Mouse (Mus musculus): ENCODE data around the gene Trim56.
A peak's percentile ranks its signal among the peaks of the same experiment; 100 is the strongest.
"Not testable (repeated sequence)": the region's sequence is repeated elsewhere in the genome, so short reads cannot be mapped to it uniquely, and the experiment has no call there.

The Trim56 gene

DNA sequence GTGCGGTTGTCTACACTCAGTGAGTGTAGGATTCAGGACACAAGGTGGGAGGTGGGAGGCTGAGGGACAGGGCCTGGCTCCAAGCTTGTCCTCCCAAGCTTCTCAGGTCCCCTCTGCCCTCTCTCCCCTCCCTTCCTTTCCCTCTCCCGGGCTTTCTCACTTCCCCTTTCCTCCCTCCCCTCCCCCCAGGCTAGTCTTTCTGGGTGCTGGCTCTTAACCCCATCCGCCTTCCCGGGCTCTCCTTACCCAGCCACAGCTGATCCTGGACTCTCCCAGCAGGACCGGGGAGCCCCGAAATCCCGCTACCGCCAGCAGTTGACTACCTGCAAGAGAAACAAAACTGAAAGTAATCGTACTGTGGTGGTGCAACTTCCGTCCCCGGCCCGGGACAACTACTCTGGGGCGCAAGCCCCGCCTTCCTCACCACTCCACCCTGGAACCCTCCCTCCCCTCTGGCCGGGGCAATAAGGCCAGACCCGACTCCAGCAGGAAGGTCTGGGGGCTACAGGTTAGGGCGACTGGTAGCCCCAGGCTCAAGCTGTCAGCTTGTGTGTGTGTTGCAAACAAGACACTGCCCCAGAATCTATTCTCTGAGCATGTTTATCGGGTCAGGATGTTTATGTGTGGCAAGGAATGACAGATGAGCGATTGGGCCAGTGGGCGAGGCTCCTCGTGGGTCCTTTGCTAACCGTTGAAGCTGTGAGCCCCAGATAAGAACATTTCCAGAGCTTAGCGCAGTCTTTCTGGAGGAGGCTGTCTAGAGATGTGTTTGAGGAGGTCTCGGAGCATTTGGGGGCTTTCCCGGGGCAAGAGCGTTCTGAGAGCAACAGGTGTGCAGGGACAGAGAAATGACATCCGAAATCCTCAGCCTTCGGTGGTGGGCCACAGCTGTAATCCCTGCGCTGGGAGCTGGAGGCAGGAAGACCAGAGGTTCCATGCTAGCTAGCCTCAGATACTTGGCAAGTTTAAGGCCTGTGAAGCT lies at the start of gene Trim56:
Gene Trim56 (minus strand): TSS at position 344 of the 982 bp plus-strand sequence.
- no peak for DNase-seq (ENCODE audit: low read depth, low spot score)

DNA sequence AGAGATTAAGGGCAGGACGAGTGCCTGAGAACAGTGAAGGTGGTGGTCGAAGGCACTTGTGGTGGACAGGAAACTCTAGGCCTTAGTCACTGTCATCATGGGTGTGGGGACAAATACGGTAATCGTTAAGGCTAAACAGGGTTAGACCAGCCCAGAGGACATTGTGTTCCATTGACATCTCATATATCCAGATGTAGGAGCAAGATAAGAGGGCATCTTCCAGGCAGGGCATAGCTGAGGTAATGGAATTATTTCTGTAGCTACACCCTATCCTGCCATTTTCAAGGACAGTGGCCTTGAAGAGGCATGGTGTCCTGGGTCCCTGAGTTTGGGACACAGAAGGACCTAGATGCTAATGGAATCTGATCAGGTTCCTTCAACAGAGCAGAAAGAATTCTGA lies 45.8 kb upstream of the Trim56 start:
- no peak for DNase-seq (ENCODE audit: low read depth, low spot score)

DNA sequence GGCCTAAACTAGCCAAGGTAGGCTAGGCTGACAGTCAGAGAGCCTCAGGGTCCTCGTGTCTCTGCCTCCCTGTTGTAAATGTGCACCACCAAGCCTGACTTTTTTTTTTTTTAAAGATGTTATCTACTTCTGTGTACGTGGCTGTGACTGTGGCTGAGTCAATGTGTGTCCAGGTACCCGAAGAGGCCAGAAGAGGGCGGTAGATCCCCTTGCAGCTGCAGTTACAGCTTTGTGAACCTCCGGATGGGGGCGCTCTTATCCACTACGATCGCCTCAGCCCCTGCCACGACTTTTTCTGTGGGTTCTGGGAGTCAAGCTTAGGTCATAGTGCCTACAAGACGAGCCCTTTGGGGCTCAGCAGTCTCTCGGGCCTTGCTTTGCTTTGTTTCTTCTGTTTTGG lies 43.5 kb upstream of the Trim56 start:
- no peak for DNase-seq (ENCODE audit: low read depth, low spot score)

- DNase-seq (ENCODE audit: low read depth, low spot score): no peak
These were observed 37.3 kb upstream of the Trim56 start for GRCm38 (mm10) chr5:137153289-137153688.

GRCm38 (mm10) chr5:137152623-137153022 lies 36.6 kb upstream of the Trim56 start:
- peak; percentile 40 for DNase-seq (ENCODE audit: low read depth, low spot score)

GRCm38 (mm10) chr5:137149272-137149882 lies 33.4 kb upstream of the Trim56 start, which contains the start of gene Muc3:
Gene Muc3 (minus strand): TSS chr5:137149322.
- DNase-seq (ENCODE audit: low read depth, low spot score): not testable (repeated sequence)

DNA sequence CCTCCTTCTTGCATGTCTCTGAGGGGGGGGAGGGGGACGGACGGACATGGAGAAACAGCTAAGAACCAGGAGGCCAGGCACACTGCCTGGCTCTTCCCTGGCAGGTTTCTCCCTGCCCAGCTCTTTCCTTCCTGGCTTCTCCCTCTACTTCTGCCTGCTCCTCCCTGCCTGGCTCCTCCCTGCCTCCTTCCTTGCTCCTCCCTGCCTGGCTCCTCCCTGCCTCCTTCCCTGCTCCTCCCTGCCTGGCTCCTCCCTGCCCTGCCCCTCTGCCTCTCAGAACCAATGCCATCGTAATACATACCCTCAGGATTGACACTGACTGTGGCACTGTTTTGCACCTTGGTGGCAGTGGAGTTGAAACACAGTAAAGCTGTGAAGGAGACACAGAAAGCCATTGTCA lies 24.8 kb upstream of the Trim56 start:
- DNase-seq (ENCODE audit: low read depth, low spot score): no peak

DNA sequence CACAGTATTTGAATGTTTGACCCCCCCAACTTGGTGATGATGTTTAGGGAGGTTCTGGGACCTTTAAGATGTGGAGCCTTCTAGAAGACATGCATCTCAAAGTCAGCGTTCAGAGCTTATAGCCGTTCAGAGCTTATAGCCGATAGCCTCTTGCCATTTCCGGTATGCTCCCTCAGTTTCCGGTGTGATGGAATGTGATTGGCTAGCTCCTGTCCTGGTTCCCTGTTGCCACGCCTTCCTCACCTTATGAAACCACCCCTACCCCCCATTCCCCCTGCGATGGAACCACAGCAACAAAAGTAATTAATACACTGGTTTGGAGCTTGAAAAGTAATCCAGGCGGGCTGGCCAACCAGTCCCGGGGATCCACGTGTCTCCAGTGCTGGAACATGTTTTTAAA lies 23.0 kb upstream of the Trim56 start:
- DNase-seq (ENCODE audit: low read depth, low spot score): no peak

- no peak for DNase-seq (ENCODE audit: low read depth, low spot score)
These were observed 18.9 kb upstream of the Trim56 start for GRCm38 (mm10) chr5:137134959-137135358.

- no peak for DNase-seq (ENCODE audit: low read depth, low spot score)
These were observed 15.5 kb upstream of the Trim56 start for GRCm38 (mm10) chr5:137131490-137131889.

- DNase-seq (ENCODE audit: low read depth, low spot score): no peak
These were observed 13.3 kb upstream of the Trim56 start for GRCm38 (mm10) chr5:137129281-137129680.

- no peak for DNase-seq (ENCODE audit: low read depth, low spot score)
These were observed 7.5 kb upstream of the Trim56 start for GRCm38 (mm10) chr5:137123516-137123915.

DNA sequence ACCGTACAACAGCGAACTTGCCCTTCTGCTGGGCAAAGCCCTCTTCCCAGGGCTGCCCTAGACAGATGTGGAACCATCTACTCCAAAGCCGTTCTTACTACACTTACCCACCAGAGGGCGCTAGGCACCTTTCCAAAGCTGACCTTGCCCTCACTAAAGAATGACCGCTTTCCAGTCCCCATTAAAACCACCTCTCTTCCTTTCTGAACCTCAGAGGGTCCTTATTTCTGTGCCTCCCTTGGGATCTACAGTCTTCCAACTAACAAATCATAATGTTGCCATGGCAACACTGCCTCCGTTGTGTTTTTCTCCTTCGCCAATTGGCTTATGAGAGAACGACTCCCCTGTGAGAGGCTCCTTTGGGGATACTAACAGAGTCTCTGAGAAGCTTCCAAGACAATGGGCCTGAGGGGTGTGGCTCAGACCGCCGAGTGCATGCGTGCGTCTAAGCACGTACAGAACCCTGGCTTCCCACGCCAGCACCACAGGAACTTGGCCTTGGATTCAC lies 6.7 kb upstream of the Trim56 start:
- peak; percentile 60 for DNase-seq (ENCODE audit: low read depth, low spot score)

GRCm38 (mm10) chr5:137121280-137121679 lies 5.3 kb upstream of the Trim56 start:
- DNase-seq (ENCODE audit: low read depth, low spot score): no peak

DNA sequence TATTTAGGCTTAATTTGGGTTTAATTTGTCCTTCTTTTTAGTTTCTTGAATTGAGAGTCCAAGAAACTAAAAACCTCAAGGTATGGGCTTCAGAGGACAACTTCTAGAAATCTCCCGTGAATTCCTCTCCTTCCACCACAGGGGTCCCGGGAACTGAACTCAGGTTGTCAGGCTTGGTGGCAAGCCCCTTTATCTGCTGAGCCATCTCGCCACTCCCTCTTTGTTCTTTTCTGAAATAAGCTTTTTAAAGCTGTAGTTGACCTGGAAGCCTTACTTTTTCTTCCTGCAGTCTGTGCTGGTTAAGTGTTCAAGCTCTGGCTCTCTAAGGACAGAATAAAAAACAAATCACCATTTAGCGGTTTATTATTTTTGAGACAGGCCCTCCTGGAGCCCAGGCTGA lies 2.9 kb upstream of the Trim56 start:
- no peak for DNase-seq (ENCODE audit: low read depth, low spot score)

DNA sequence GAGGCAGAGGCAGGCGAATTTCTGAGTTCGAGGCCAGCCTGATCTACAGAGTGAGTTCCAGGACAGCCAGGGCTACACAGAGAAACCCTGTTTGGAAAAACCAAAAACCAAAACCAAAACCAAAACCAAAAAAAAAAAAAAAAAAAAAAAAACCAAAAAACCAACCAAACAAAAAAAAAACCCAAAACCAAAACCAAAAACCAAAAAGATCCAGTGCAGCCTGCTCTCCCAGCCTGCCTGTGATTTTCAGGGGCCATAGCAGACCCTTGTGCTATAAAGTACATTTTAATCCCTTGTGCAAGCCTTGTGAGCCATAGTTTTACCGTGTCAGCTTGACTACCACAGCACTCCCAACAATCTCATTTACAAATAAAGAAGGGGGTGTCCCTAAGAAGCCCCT lies 2.0 kb upstream of the Trim56 start:
- not testable (repeated sequence) for DNase-seq (ENCODE audit: low read depth, low spot score)

- no peak for DNase-seq (ENCODE audit: low read depth, low spot score)
These were observed 978 bp upstream of the Trim56 start for GRCm38 (mm10) chr5:137116987-137117386.

GRCm38 (mm10) chr5:137114891-137115561 lies 983 bp downstream of the Trim56 start:
- no peak for DNase-seq (ENCODE audit: low read depth, low spot score)

- DNase-seq (ENCODE audit: low read depth, low spot score): no peak
These were observed 4.2 kb downstream of the Trim56 start for GRCm38 (mm10) chr5:137111542-137112408.

DNA sequence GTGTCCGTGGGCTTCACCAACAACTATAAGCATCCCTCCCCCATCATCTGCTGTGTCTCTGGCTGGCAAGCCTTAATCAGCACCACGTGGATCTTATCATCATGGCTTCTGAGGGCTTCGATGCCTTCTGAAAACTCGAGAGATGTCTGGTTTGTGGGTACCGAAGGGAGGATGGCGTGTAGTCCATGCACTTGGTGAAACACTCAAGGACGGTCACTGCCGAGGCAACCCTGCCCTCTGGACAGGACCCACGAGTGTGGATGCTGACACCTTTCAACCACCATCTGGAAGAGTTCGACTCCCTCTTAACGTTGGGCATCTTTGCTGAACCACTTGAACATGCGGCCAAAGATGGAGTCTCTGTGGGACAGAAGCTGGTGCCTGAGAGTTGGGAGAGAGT lies 5.1 kb downstream of the Trim56 start:
- DNase-seq (ENCODE audit: low read depth, low spot score): no peak

Data from WW6 (cell line).